Mouse (Mus musculus): Measurements from ENCODE around the gene Bcl2. TPM values are rescaled to one million over a fixed set of nuclear protein-coding genes. Genes with fewer than 3 reads are reported as not detected.

The Bcl2 gene
- polyA plus RNA-seq, 1 experiment from 2014 or later: 10.4 TPM

DNA sequence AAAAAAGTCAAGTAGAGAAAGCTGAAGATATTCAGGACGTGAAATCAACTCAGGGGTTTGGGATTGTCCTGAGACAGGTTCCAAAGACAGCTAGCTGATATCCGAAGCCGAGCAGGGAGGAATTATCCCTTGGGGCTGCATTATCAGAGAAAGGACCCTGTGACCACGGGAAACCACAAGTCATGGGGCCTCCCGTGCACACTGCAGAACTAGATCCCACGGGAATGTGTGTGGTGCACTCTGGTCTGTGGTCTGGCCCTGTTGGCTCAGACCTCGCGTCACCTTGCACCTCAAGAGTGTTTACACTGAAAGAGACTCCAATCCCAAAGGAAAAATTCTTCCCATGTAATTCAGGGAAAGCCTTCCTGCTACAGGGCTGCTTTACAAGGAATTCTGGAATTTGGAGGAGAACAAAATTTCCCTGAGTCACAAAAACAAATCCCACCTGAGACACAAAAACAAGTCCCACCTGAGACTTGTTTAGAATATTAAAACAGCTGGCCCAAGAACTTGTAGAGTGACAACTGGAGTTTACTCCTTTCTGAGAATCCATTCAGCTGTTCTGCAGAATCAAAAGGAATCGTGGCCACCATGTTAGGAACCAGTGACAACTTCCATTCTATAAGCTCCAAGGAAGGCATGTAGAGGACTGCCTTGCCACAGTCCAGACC, 158.4 kb downstream of the Bcl2 start:
- ATAC-seq (replicated peaks; ENCODE audit: extremely low read depth, insufficient read depth, low FRiP score): no peak
- no peak overlapping the region for H3K4me2 ChIP-seq (ENCODE audit: low read depth, low read length)
- H3K36me3 ChIP-seq (ENCODE audit: control insufficient read depth, insufficient read depth): no peaks in the 10 kb centered on the region
- no peaks in the 10 kb centered on the region for H3K27me3 ChIP-seq (ENCODE audit: control insufficient read depth, insufficient read depth, low read length)
- no peaks in the 10 kb centered on the region for H3K9me3 ChIP-seq (replicated peaks; ENCODE audit: control insufficient read depth, low read length)
- H3K4me3 ChIP-seq (ENCODE audit: low read length): no peak overlapping the region
- 38% methylated on average over 9 of the region's 9 CpGs for WGBS
- H3K4me1 ChIP-seq (ENCODE audit: control insufficient read depth, insufficient read depth, low read length): peaks cover 50% of the 10 kb centered on the region
- H3K9ac ChIP-seq (ENCODE audit: low read length): 0 out of 2 replicates have a peak overlapping the region, but pooled peaks have one; percentile 23
- peak overlapping the region; percentile 82 for H3K27ac ChIP-seq (ENCODE audit: low read length)

DNA sequence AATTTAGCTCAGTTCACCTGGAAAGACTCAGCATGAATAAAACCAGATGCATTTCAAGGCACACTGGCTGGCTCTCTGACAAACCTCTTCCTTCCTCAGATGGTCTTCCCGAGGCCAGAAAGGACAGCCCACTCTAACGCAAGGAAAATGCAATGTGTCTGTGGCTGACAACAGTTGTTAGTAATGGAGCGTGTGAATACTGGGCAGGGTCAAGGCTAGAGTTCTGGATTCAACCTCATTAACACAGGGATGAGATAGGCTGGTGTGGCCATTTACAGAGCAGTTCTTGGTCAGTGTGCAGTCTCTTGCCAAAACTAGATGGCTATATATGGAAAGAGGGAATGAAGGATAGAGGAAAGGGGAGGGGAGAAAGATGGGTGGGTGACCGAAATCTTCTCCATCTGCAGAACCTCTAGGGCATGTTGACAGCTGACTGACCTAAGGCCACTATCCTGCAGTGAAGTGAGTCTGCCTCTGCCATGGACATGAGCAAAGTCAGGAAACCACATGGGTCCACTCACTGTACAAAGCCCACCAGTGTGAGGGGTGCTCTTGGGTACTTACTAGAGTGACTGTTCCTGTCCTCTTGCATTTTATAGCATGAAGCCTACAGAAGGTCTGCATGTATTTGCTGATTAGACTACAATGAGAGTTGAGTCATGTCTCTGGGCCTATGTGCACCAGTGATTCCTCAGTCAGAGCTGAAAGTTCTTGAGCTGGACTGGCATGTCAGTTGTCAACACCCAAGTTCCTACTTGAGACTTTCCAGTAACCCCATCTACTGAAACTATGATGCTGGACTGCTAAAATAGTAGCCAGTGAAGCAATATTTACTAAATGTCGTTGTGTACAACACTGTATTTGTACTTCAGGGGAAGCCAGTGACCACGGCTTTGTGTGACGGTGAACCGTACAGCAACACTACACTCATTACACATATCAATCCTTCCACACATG, 159.9 kb downstream of the Bcl2 start:
- no peak overlapping the region for H3K4me3 ChIP-seq (ENCODE audit: low read length)
- H3K9me3 ChIP-seq (replicated peaks; ENCODE audit: control insufficient read depth, low read length): no peaks in the 10 kb centered on the region
- peak; percentile 69 for ATAC-seq (replicated peaks; ENCODE audit: extremely low read depth, insufficient read depth, low FRiP score)
- peak overlapping the region; percentile 82 for H3K27ac ChIP-seq (ENCODE audit: low read length)
- H3K27me3 ChIP-seq (ENCODE audit: control insufficient read depth, insufficient read depth, low read length): no peaks in the 10 kb centered on the region
- H3K4me2 ChIP-seq (ENCODE audit: low read depth, low read length): no peak overlapping the region
- H3K4me1 ChIP-seq (ENCODE audit: control insufficient read depth, insufficient read depth, low read length): peaks cover 47% of the 10 kb centered on the region
- no peak overlapping the region for H3K9ac ChIP-seq (ENCODE audit: low read length)
- H3K36me3 ChIP-seq (ENCODE audit: control insufficient read depth, insufficient read depth): no peaks in the 10 kb centered on the region
- WGBS: 39% methylated on average over 8 of the region's 8 CpGs

DNA sequence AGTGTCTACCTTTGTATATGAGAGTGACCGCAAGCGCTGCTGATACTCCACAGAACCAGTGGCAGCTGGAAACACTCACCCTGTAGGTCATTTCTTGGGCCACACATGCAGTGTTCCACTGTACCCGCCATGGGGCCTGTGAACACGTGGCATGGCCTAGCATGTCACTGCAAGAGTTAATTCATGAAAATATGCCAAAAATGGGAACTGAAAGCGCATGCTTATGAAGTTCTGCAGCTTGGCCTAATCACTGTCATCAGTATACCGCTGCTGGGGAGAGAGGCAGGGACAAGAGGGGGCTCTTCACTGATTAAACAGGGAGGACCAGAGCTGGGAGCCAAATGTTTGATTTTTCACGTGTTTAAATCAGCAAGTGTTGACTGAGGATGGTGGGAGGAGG, 161.2 kb downstream of the Bcl2 start:
- no peaks in the 10 kb centered on the region for H3K27me3 ChIP-seq (ENCODE audit: control insufficient read depth, insufficient read depth, low read length)
- no peak overlapping the region for H3K27ac ChIP-seq (ENCODE audit: low read length)
- no peak overlapping the region for H3K9ac ChIP-seq (ENCODE audit: low read length)
- H3K4me3 ChIP-seq (ENCODE audit: low read length): no peak overlapping the region
- H3K4me1 ChIP-seq (ENCODE audit: control insufficient read depth, insufficient read depth, low read length): peaks cover 47% of the 10 kb centered on the region
- H3K9me3 ChIP-seq (replicated peaks; ENCODE audit: control insufficient read depth, low read length): no peaks in the 10 kb centered on the region
- WGBS: 59% methylated on average over 7 of the region's 7 CpGs
- ATAC-seq (replicated peaks; ENCODE audit: extremely low read depth, insufficient read depth, low FRiP score): no peak
- no peak overlapping the region for H3K4me2 ChIP-seq (ENCODE audit: low read depth, low read length)
- no peaks in the 10 kb centered on the region for H3K36me3 ChIP-seq (ENCODE audit: control insufficient read depth, insufficient read depth)

DNA sequence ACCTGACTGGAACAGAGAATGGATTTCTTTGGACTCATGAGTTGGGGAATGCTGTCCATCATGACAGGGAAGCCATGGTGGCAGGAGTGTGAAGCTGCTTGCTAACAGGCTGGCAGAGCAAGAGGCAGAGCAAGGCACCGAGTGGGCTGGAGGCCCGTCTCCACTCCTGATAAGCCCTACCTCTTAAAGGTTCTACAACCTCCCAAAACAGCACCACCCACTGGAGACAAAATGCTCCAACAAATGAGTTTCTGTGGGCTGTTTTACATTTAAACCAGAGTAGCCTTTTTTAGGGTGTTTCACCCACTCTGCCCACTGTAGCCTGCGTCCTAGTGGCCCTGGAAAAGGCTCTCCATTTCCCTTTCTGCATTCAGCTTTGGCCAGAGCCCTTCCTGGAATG, 163.5 kb downstream of the Bcl2 start:
- Histone ChIP-seq H3K9me3 (replicated peaks; ENCODE audit: control insufficient read depth, low read length) (no peaks in the 10 kb centered on the region), H3K36me3 (ENCODE audit: control insufficient read depth, insufficient read depth) (no peaks in the 10 kb centered on the region), H3K4me1 (ENCODE audit: control insufficient read depth, insufficient read depth, low read length) (peaks cover 42% of the 10 kb centered on the region), H3K27me3 (ENCODE audit: control insufficient read depth, insufficient read depth, low read length) (no peaks in the 10 kb centered on the region), H3K4me3 (ENCODE audit: low read length) (no peak overlapping the region), H3K9ac (ENCODE audit: low read length) (no peak overlapping the region), H3K4me2 (ENCODE audit: low read depth, low read length) (no peak overlapping the region), H3K27ac (ENCODE audit: low read length) (no peak overlapping the region)
- ATAC-seq (replicated peaks; ENCODE audit: extremely low read depth, insufficient read depth, low FRiP score): no peak
- 69% methylated on average over 3 of the region's 3 CpGs for WGBS

DNA sequence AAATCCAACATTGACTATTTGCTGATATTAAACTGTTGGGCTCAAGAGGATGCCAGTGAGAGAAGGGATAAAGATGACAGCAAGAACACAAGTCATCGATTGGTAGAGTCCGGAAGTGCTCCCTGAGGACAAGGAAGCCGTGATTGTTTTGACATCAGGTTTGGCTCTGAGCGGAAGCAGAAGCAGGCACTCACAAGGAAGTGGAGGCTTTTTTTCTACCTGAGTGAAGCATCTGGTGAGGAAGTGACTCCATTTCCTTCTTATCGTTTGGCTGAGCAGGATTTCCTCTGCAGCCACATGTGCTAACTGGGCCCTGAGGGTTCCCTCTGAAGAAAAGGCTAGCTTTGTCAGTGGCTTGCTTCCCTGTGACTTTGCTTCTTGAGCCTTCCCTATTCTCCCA, 165.0 kb downstream of the Bcl2 start:
- Histone ChIP-seq H3K36me3 (ENCODE audit: control insufficient read depth, insufficient read depth) (no peaks in the 10 kb centered on the region), H3K4me2 (ENCODE audit: low read depth, low read length) (no peak overlapping the region), H3K4me1 (ENCODE audit: control insufficient read depth, insufficient read depth, low read length) (peaks cover 27% of the 10 kb centered on the region), H3K9me3 (replicated peaks; ENCODE audit: control insufficient read depth, low read length) (no peaks in the 10 kb centered on the region), H3K9ac (ENCODE audit: low read length) (no peak overlapping the region), H3K4me3 (ENCODE audit: low read length) (no peak overlapping the region), H3K27me3 (ENCODE audit: control insufficient read depth, insufficient read depth, low read length) (no peaks in the 10 kb centered on the region), H3K27ac (ENCODE audit: low read length) (peak overlapping the region; percentile 69)
- ATAC-seq (replicated peaks; ENCODE audit: extremely low read depth, insufficient read depth, low FRiP score): no peak
- 63% methylated on average over 5 of the region's 5 CpGs for WGBS

DNA sequence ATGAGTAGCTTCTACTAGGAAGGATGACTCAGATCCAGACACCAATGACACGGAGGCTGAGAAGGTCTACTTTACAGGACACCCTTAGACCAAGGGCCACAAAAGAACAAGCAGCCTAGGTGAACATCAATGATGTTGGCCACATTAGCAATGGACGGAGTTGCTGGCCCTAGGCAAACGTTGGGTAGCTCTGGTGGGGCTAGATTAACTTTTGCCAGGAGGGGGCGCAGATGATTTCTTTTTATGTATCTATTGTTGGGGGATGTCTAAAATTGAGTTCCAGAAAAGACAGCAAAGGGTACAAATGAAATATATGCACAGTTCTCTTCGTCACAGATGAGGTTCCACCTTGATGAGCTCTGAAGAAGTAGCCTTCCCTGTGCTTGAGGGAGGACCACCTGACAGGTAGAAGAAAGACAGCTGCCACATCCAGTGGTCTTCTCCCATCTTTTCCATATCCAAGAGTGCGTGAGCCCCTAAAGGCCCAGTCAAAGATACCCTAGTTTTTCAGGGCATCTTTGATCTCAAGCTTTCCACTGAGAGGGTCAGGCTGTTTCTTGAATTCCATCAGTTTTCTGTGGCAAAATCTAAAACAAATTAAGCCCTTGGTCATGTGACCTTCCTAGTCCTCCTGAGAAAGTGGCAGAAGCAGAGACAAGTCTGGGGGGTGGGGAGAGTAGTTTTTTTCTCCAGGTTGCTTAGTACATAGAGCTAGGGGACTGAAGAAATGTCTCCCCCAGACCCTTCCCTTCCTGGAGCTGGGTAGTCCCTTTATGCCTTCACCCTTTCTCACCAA, 169.1 kb downstream of the Bcl2 start:
- 0 out of 2 replicates have a peak, but pooled peaks have one; percentile 38 for ATAC-seq (replicated peaks; ENCODE audit: extremely low read depth, insufficient read depth, low FRiP score)
- 60% methylated on average over 6 of the region's 6 CpGs for WGBS
- Histone ChIP-seq H3K4me1 (ENCODE audit: control insufficient read depth, insufficient read depth, low read length) (peaks cover 5% of the 10 kb centered on the region; the same call in 1 of the 2 replicates), H3K27ac (ENCODE audit: low read length) (no peak overlapping the region), H3K27me3 (ENCODE audit: control insufficient read depth, insufficient read depth, low read length) (no peaks in the 10 kb centered on the region), H3K4me3 (ENCODE audit: low read length) (no peak overlapping the region), H3K9me3 (replicated peaks; ENCODE audit: control insufficient read depth, low read length) (no peaks in the 10 kb centered on the region), H3K9ac (ENCODE audit: low read length) (no peak overlapping the region), H3K36me3 (ENCODE audit: control insufficient read depth, insufficient read depth) (no peaks in the 10 kb centered on the region), H3K4me2 (ENCODE audit: low read depth, low read length) (no peak overlapping the region)

DNA sequence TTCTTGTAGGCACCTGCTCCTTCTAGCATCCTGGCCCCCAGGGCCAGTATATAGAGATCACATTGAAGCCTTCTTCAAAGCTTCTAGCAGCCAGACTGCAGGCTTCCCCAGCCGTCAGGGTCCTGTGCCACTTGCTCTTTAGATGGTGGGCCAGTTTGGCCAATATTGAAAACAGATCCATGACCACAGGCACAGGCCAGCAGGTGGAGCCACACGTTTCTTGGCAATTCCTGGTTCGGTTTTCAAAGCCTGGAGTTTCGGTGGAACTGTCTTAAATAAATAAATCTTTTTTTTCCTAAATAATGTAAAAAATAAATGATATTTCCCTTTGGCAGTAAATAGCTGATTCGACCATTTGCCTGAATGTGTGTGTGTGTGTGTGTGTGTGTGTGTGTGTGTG, 171.3 kb downstream of the Bcl2 start:
- H3K9me3 ChIP-seq (replicated peaks; ENCODE audit: control insufficient read depth, low read length): no peaks in the 10 kb centered on the region
- H3K4me1 ChIP-seq (ENCODE audit: control insufficient read depth, insufficient read depth, low read length): 0 out of 2 replicates have a peak, but pooled peaks cover 2% of the 10 kb centered on the region
- H3K27ac ChIP-seq (ENCODE audit: low read length): no peak overlapping the region
- no peaks in the 10 kb centered on the region for H3K36me3 ChIP-seq (ENCODE audit: control insufficient read depth, insufficient read depth)
- no peaks in the 10 kb centered on the region for H3K27me3 ChIP-seq (ENCODE audit: control insufficient read depth, insufficient read depth, low read length)
- H3K4me2 ChIP-seq (ENCODE audit: low read depth, low read length): no peak overlapping the region
- H3K9ac ChIP-seq (ENCODE audit: low read length): no peak overlapping the region
- no peak for ATAC-seq (replicated peaks; ENCODE audit: extremely low read depth, insufficient read depth, low FRiP score)
- no peak overlapping the region for H3K4me3 ChIP-seq (ENCODE audit: low read length)
- WGBS: 51% methylated on average over 5 of the region's 5 CpGs

DNA sequence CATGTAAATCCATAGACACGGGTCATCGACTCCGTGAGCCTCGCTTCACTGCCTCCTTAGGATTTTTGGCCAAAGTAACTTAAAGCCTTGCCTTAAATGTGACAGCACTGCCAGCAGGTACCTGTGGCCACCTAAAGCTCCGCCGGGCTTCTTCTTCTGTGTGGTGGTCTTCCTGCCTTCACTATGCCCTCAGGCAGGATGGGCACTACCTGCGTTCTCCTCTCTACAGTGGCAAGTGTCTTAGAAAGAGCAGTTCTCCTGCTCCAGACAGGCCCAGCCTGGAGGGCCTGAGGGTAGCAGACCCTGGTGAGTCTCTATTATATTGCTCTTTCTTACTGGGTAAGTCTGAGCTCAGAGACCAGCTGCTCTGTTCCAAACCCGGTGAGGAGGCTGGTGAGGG, 172.2 kb downstream of the Bcl2 start:
- Histone ChIP-seq H3K27me3 (ENCODE audit: control insufficient read depth, insufficient read depth, low read length) (no peaks in the 10 kb centered on the region), H3K4me1 (ENCODE audit: control insufficient read depth, insufficient read depth, low read length) (0 out of 2 replicates have a peak, but pooled peaks cover 2% of the 10 kb centered on the region), H3K27ac (ENCODE audit: low read length) (no peak overlapping the region), H3K4me2 (ENCODE audit: low read depth, low read length) (no peak overlapping the region), H3K9me3 (replicated peaks; ENCODE audit: control insufficient read depth, low read length) (no peaks in the 10 kb centered on the region), H3K36me3 (ENCODE audit: control insufficient read depth, insufficient read depth) (no peaks in the 10 kb centered on the region), H3K9ac (ENCODE audit: low read length) (no peak overlapping the region), H3K4me3 (ENCODE audit: low read length) (no peak overlapping the region)
- no peak for ATAC-seq (replicated peaks; ENCODE audit: extremely low read depth, insufficient read depth, low FRiP score)
- 82% methylated on average over 8 of the region's 8 CpGs for WGBS
